Mouse (Mus musculus): ENCODE measurements at regions not wholly inside any gene's neighbourhood (a gene's known extent, or its start where the extent isn't known, plus 50 kb on each side); places are given as distances from the start of the nearest gene placed in this dataset.

DNA sequence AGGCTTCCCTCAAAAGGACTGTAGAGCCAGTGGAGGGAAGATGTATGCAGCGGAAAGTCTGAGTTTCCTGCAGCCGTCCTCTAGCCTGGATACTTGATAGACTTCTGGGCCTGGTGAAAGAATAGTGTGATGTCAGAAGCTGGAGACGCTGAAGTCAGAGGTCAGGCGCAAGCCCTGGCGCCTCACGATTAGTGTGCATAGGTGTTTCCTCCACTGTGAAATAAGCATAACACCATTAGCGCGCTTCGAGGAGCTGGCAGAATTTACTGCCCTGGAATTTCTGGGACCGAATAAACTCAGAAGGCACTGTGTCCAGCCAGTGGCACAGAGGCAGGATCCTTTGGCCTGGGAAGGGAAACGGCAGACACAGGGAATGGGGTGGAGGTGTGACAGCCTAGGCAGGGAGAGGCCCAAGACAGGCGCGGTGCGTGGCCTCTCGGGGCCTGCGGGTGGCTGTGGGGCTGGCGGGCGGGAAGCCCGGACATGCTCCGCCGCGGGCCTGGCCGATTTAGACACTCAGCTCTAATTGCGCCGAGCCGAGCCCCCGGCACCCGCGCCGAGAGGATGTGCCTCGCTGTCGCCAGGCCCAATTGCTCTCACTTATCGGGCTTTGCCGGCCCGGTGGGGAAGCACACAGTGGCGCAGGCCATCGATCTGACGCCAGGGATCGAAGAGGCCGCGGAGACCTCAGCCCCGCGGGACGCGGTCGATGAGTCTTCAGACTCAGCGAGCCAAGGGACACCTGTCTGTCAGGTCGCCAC is 152.7 kb upstream of the N4bp1 start:
- peak; percentile 42; the same call in 1 of the 2 replicates for ATAC-seq
- peak overlapping the region; percentile 83 for H3K4me2 ChIP-seq (ENCODE audit: low read depth, low read length)
- peaks cover 12% of the 10 kb centered on the region for H3K27me3 ChIP-seq (replicated peaks; ENCODE audit: control insufficient read depth, insufficient read depth, low read length)
- H3K4me3 ChIP-seq (ENCODE audit: low read length) = peak overlapping the region; percentile 40
- H3K9me3 ChIP-seq (ENCODE audit: control insufficient read depth, low read length) = no peaks in the 10 kb centered on the region
- H3K36me3 ChIP-seq (ENCODE audit: control insufficient read depth, insufficient read depth, low read length) = no peaks in the 10 kb centered on the region
- H3K27ac ChIP-seq (ENCODE audit: low read length) = no peak overlapping the region
- 4% methylated on average over 48 of the region's 48 CpGs for WGBS
- H3K4me1 ChIP-seq (ENCODE audit: control insufficient read depth, insufficient read depth, low read length) = peaks cover 8% of the 10 kb centered on the region; the same call in 1 of the 2 replicates
- peak overlapping the region; percentile 65 for H3K9ac ChIP-seq (ENCODE audit: low read depth, low read length)

DNA sequence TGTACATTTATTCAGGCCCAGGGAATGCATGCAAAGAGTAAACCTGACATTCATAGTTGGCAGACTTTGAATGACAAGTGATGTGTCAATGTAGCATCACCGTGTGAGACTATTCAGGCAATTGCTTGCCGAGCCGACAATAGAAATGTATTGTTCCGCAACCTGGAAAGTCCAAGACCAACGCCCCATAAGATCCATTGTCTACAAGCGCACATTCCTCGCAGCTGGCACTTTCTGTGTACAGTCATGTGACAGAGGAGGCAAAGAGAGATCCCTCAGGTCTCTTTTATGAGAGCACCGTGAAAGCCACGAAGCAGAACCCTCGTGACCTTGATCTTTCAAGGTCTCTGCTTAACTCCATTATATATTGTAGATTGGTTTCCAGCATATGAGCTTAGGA is 150.9 kb upstream of the N4bp1 start:
- Histone ChIP-seq H3K9me3 (ENCODE audit: control insufficient read depth, low read length) (no peaks in the 10 kb centered on the region), H3K27ac (ENCODE audit: low read length) (no peak overlapping the region), H3K9ac (ENCODE audit: low read depth, low read length) (no peak overlapping the region), H3K27me3 (replicated peaks; ENCODE audit: control insufficient read depth, insufficient read depth, low read length) (peaks cover 12% of the 10 kb centered on the region), H3K4me2 (ENCODE audit: low read depth, low read length) (no peak overlapping the region), H3K36me3 (ENCODE audit: control insufficient read depth, insufficient read depth, low read length) (no peaks in the 10 kb centered on the region), H3K4me1 (ENCODE audit: control insufficient read depth, insufficient read depth, low read length) (peaks cover 8% of the 10 kb centered on the region; the same call in 1 of the 2 replicates), H3K4me3 (ENCODE audit: low read length) (no peak overlapping the region)
- 87% methylated on average over 10 of the region's 10 CpGs for WGBS
- no peak for ATAC-seq

DNA sequence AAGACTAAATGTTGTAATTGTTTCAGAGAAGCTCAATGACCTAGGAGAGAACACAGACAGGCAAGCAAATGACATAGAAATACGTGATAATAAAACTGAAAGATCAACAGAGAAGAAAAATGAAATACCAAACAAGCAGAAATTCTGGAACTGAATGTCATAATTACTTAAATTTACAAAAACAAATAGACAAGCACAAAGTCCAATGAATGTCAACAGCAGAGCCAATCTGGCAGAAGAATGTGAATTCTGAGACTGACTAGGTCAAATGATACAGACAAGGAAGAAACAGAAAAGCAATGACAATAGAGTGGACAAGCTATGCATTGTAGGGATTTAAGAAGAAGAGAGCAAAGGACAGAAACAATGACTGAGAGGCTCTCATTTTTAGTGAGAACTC is 143.1 kb upstream of the N4bp1 start:
- no peak overlapping the region for H3K4me2 ChIP-seq (ENCODE audit: low read depth, low read length)
- no peak overlapping the region for H3K27ac ChIP-seq (ENCODE audit: low read length)
- H3K27me3 ChIP-seq (replicated peaks; ENCODE audit: control insufficient read depth, insufficient read depth, low read length) = no peaks in the 10 kb centered on the region
- H3K4me1 ChIP-seq (ENCODE audit: control insufficient read depth, insufficient read depth, low read length) = no peaks in the 10 kb centered on the region
- no peak overlapping the region for H3K4me3 ChIP-seq (ENCODE audit: low read length)
- no peak for ATAC-seq
- no peak overlapping the region for H3K9ac ChIP-seq (ENCODE audit: low read depth, low read length)
- 64% methylated on average over 1 of the region's 1 CpGs for WGBS
- no peaks in the 10 kb centered on the region for H3K9me3 ChIP-seq (ENCODE audit: control insufficient read depth, low read length)
- no peaks in the 10 kb centered on the region for H3K36me3 ChIP-seq (ENCODE audit: control insufficient read depth, insufficient read depth, low read length)

DNA sequence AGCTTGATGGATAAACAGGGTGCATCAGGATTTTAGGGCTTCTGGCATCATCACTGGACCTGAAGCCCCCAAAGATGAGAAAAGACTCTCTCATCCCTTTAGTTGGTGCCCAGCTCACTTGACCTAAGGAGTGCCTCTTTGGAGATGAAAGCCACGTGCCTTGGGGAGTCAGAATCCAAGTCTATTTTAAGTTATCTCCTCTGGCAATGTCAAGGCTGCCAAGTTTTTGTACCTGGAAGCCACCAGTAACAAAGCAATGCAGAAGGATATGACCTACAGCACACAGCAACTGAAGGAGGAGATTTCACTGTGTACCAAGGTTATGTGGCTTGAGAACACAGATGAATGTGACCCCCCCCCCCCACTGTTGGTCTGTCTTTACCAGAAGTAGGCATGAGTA is 140.9 kb upstream of the N4bp1 start:
- H3K36me3 ChIP-seq (ENCODE audit: control insufficient read depth, insufficient read depth, low read length) = no peaks in the 10 kb centered on the region
- 58% methylated on average over 1 of the region's 1 CpGs for WGBS
- H3K27ac ChIP-seq (ENCODE audit: low read length) = no peak overlapping the region
- H3K27me3 ChIP-seq (replicated peaks; ENCODE audit: control insufficient read depth, insufficient read depth, low read length) = no peaks in the 10 kb centered on the region
- H3K4me2 ChIP-seq (ENCODE audit: low read depth, low read length) = no peak overlapping the region
- ATAC-seq = no peak
- no peak overlapping the region for H3K4me3 ChIP-seq (ENCODE audit: low read length)
- no peaks in the 10 kb centered on the region for H3K9me3 ChIP-seq (ENCODE audit: control insufficient read depth, low read length)
- no peaks in the 10 kb centered on the region for H3K4me1 ChIP-seq (ENCODE audit: control insufficient read depth, insufficient read depth, low read length)
- no peak overlapping the region for H3K9ac ChIP-seq (ENCODE audit: low read depth, low read length)

- no peaks in the 10 kb centered on the region for H3K4me1 ChIP-seq (ENCODE audit: control insufficient read depth, insufficient read depth, low read length)
- H3K4me3 ChIP-seq (ENCODE audit: low read length) = no peak overlapping the region
- WGBS = 89% methylated on average over 3 of the region's 3 CpGs
- no peak overlapping the region for H3K9ac ChIP-seq (ENCODE audit: low read depth, low read length)
- H3K27ac ChIP-seq (ENCODE audit: low read length) = no peak overlapping the region
- no peaks in the 10 kb centered on the region for H3K9me3 ChIP-seq (ENCODE audit: control insufficient read depth, low read length)
- ATAC-seq = no peak
- H3K27me3 ChIP-seq (replicated peaks; ENCODE audit: control insufficient read depth, insufficient read depth, low read length) = no peaks in the 10 kb centered on the region
- no peaks in the 10 kb centered on the region for H3K36me3 ChIP-seq (ENCODE audit: control insufficient read depth, insufficient read depth, low read length)
- H3K4me2 ChIP-seq (ENCODE audit: low read depth, low read length) = no peak overlapping the region
Measured at GRCm38 (mm10) chr8:87019795-87020194, 134.7 kb upstream of the N4bp1 start.

GRCm38 (mm10) chr8:86975546-86975945 is 90.5 kb upstream of the N4bp1 start:
- no peak overlapping the region for H3K4me2 ChIP-seq (ENCODE audit: low read depth, low read length)
- H3K4me1 ChIP-seq (ENCODE audit: control insufficient read depth, insufficient read depth, low read length) = no peaks in the 10 kb centered on the region
- no peak for ATAC-seq
- no peak overlapping the region for H3K9ac ChIP-seq (ENCODE audit: low read depth, low read length)
- H3K9me3 ChIP-seq (ENCODE audit: control insufficient read depth, low read length) = no peaks in the 10 kb centered on the region
- H3K4me3 ChIP-seq (ENCODE audit: low read length) = no peak overlapping the region
- no peaks in the 10 kb centered on the region for H3K27me3 ChIP-seq (replicated peaks; ENCODE audit: control insufficient read depth, insufficient read depth, low read length)
- H3K27ac ChIP-seq (ENCODE audit: low read length) = no peak overlapping the region
- H3K36me3 ChIP-seq (ENCODE audit: control insufficient read depth, insufficient read depth, low read length) = no peaks in the 10 kb centered on the region
- WGBS = 86% methylated on average over 1 of the region's 1 CpGs

GRCm38 (mm10) chr8:86971736-86972135 is 86.7 kb upstream of the N4bp1 start:
- H3K4me2 ChIP-seq (ENCODE audit: low read depth, low read length) = no peak overlapping the region
- no peak overlapping the region for H3K27ac ChIP-seq (ENCODE audit: low read length)
- ATAC-seq = no peak
- no peaks in the 10 kb centered on the region for H3K4me1 ChIP-seq (ENCODE audit: control insufficient read depth, insufficient read depth, low read length)
- no peak overlapping the region for H3K4me3 ChIP-seq (ENCODE audit: low read length)
- H3K9ac ChIP-seq (ENCODE audit: low read depth, low read length) = no peak overlapping the region
- WGBS = 92% methylated on average over 3 of the region's 3 CpGs
- no peaks in the 10 kb centered on the region for H3K9me3 ChIP-seq (ENCODE audit: control insufficient read depth, low read length)
- no peaks in the 10 kb centered on the region for H3K36me3 ChIP-seq (ENCODE audit: control insufficient read depth, insufficient read depth, low read length)
- no peaks in the 10 kb centered on the region for H3K27me3 ChIP-seq (replicated peaks; ENCODE audit: control insufficient read depth, insufficient read depth, low read length)

DNA sequence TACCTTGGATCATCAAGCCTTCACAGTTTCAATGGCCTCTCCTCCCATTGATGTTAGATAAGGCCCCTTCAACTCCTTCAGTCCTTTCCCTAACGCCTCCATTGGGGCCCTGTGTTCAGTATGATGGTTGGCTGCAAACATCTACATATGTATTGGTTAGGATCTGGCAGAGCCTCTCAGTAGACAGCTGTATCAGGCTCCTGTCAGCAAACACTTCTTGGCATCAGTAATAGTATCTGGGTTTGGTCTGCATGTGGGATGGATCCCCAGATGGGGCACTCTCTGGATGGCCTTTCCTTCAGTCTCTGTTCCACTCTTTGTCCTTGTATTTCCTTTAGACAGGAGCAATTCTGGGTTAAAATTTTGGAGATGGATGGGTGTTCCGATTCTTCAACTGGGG is 84.0 kb upstream of the N4bp1 start:
- WGBS = 91% methylated on average over 2 of the region's 2 CpGs
- no peaks in the 10 kb centered on the region for H3K36me3 ChIP-seq (ENCODE audit: control insufficient read depth, insufficient read depth, low read length)

GRCm38 (mm10) chr8:86967891-86968311 is 82.8 kb upstream of the N4bp1 start:
- WGBS = 37% methylated on average over 3 of the region's 3 CpGs

More for the DNA sequence above, 84.0 kb upstream of the N4bp1 start:
- Histone ChIP-seq H3K4me3 (ENCODE audit: low read length) (no peak overlapping the region), H3K27ac (ENCODE audit: low read length) (no peak overlapping the region), H3K4me1 (ENCODE audit: control insufficient read depth, insufficient read depth, low read length) (no peaks in the 10 kb centered on the region), H3K9me3 (ENCODE audit: control insufficient read depth, low read length) (no peaks in the 10 kb centered on the region), H3K9ac (ENCODE audit: low read depth, low read length) (no peak overlapping the region), H3K27me3 (replicated peaks; ENCODE audit: control insufficient read depth, insufficient read depth, low read length) (no peaks in the 10 kb centered on the region), H3K4me2 (ENCODE audit: low read depth, low read length) (no peak overlapping the region)
- ATAC-seq = no peak

More at GRCm38 (mm10) chr8:86967891-86968311, 82.8 kb upstream of the N4bp1 start:
- no peak overlapping the region for H3K27ac ChIP-seq (ENCODE audit: low read length)
- no peaks in the 10 kb centered on the region for H3K36me3 ChIP-seq (ENCODE audit: control insufficient read depth, insufficient read depth, low read length)
- no peak overlapping the region for H3K9ac ChIP-seq (ENCODE audit: low read depth, low read length)
- no peaks in the 10 kb centered on the region for H3K9me3 ChIP-seq (ENCODE audit: control insufficient read depth, low read length)
- H3K4me1 ChIP-seq (ENCODE audit: control insufficient read depth, insufficient read depth, low read length) = no peaks in the 10 kb centered on the region
- H3K4me3 ChIP-seq (ENCODE audit: low read length) = no peak overlapping the region
- no peak overlapping the region for H3K4me2 ChIP-seq (ENCODE audit: low read depth, low read length)
- no peaks in the 10 kb centered on the region for H3K27me3 ChIP-seq (replicated peaks; ENCODE audit: control insufficient read depth, insufficient read depth, low read length)
- ATAC-seq = no peak

Measured in intestine, embryonic 16.5 days (tissue).